Mouse (Mus musculus): ENCODE measurements at regions not wholly inside any gene's neighbourhood (a gene's known extent, or its start where the extent isn't known, plus 50 kb on each side); places are given as distances from the start of the nearest gene placed in this dataset.

DNA sequence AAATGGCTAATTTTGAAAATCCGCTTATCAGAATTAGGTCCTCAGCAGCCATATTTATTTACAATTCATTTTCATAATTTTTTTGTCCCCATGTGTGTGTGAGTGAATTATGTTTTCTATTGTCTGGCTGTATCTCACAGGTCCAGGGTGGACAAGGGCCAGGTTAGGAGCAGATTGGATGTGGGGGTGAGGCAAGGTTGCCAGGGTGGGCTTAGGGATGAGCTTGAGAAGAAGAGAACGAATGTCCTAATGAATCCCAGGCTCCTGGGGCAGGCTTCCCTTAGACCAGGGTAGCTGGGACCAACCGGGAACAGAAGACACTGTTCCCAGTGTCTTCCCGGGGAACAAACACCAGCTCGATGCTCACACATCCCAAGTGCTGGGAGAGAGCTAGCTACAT is 61.2 kb upstream of the Unc5a start:
- Histone ChIP-seq H3K27ac (ENCODE audit: low read depth, low read length) (0 out of 2 replicates have a peak overlapping the region, but pooled peaks have one; percentile 61), H3K4me1 (ENCODE audit: control insufficient read depth, insufficient read depth, low read length) (peaks cover 36% of the 10 kb centered on the region), H3K9ac (ENCODE audit: low read length) (peak overlapping the region; percentile 55; the same call in 1 of the 2 replicates), H3K36me3 (ENCODE audit: control insufficient read depth, insufficient read depth, low read length) (no peaks in the 10 kb centered on the region), H3K4me2 (ENCODE audit: low read length) (peak overlapping the region; percentile 49), H3K4me3 (ENCODE audit: low read depth, low read length) (no peak overlapping the region; the same call in 1 of the 2 replicates), H3K27me3 (replicated peaks; ENCODE audit: control insufficient read depth, insufficient read depth, low read length) (no peaks in the 10 kb centered on the region), H3K9me3 (replicated peaks; ENCODE audit: control insufficient read depth, low read length) (no peaks in the 10 kb centered on the region)
- WGBS = 45% methylated on average over 5 of the region's 5 CpGs
- no peak for DNase-seq (ENCODE audit: low spot score)
- ATAC-seq = no peak

DNA sequence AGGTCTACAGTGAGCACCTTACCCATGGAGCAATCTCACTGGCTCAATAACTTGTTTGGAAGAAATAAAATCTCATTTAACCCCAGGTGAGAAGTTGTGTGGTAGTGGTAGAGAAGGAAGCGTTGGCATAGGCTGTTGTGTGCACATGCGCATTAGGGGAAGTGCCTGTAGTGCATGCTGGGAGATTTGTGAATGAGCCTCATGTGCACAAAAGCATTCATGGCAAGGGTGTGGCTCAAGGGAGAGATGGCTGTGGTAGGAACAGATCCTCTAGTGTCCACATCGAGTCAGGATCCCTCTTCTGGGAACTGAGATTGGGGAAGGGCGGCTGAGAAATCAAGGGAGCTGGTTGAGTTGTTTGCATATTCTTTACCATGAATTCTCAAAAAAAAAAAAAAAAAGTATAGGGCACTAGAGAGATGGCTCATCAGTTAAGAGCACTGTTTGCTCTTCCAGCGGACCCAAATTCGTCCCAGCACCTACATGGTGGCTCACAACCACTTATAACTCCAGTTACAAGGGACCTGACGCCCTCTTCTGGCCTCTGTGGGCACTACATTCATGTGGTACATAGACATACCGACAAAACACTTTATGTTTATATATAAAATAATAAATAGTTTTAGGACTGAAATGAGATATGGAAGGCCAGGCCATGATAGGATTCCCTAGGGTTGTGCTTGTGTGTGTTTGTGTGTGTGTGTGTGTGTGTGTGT is 59.4 kb upstream of the Unc5a start:
- 87% methylated on average over 8 of the region's 8 CpGs for WGBS
- Histone ChIP-seq H3K9me3 (replicated peaks; ENCODE audit: control insufficient read depth, low read length) (no peaks in the 10 kb centered on the region), H3K27ac (ENCODE audit: low read depth, low read length) (no peak overlapping the region), H3K4me3 (ENCODE audit: low read depth, low read length) (no peak overlapping the region), H3K27me3 (replicated peaks; ENCODE audit: control insufficient read depth, insufficient read depth, low read length) (no peaks in the 10 kb centered on the region), H3K4me2 (ENCODE audit: low read length) (no peak overlapping the region), H3K36me3 (ENCODE audit: control insufficient read depth, insufficient read depth, low read length) (no peaks in the 10 kb centered on the region), H3K9ac (ENCODE audit: low read length) (no peak overlapping the region), H3K4me1 (ENCODE audit: control insufficient read depth, insufficient read depth, low read length) (peaks cover 24% of the 10 kb centered on the region)
- DNase-seq (ENCODE audit: low spot score) = no peak
- no peak for ATAC-seq

DNA sequence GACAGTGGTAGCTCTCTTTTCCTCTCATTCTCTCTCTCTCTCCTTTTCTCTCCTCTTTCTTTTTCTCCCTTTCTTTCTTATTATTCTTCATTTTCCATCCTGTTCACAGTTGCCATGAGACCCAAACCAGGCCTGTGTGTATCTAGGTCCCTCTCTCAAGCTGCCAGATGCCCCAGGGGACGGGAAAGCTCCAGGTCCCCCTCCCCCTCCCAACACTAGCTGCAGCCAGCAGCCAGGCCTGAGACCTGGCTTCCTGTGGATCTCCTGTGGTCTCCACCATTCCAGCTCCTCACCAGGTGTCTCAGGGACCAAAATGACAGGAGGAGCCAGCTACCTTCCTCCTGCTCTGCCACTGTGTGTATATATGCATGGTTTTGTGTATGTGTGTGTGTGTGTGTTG is 56.6 kb upstream of the Unc5a start:
- Histone ChIP-seq H3K4me1 (ENCODE audit: control insufficient read depth, insufficient read depth, low read length) (peaks cover 11% of the 10 kb centered on the region), H3K27ac (ENCODE audit: low read depth, low read length) (no peak overlapping the region), H3K9me3 (replicated peaks; ENCODE audit: control insufficient read depth, low read length) (no peaks in the 10 kb centered on the region), H3K4me2 (ENCODE audit: low read length) (no peak overlapping the region), H3K9ac (ENCODE audit: low read length) (no peak overlapping the region), H3K36me3 (ENCODE audit: control insufficient read depth, insufficient read depth, low read length) (no peaks in the 10 kb centered on the region), H3K4me3 (ENCODE audit: low read depth, low read length) (no peak overlapping the region), H3K27me3 (replicated peaks; ENCODE audit: control insufficient read depth, insufficient read depth, low read length) (no peaks in the 10 kb centered on the region)
- WGBS = 30% methylated on average over 1 of the region's 1 CpGs
- ATAC-seq (no peak), DNase-seq (ENCODE audit: low spot score) (no peak)

DNA sequence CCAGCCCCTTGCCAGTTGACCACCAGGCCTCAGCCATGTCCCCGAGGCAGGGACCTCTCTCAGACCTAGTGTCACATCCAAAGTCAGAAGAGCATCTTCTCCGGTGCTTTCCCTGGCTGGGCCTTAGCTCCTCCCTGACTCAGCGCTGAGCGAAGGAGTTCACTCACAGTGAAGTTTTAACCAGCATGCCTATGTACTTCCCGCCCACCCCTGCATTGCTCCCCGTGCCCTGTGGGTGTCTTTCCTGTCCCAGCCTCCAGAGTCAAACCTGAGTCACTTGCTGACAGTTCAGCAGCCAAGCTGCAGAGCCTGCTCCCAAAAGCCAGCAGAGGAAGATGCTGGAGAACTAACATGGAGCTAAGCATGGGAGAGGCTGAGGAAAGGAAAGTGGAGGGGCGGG is 55.6 kb upstream of the Unc5a start:
- Histone ChIP-seq H3K9me3 (replicated peaks; ENCODE audit: control insufficient read depth, low read length) (no peaks in the 10 kb centered on the region), H3K9ac (ENCODE audit: low read length) (no peak overlapping the region), H3K4me1 (ENCODE audit: control insufficient read depth, insufficient read depth, low read length) (peaks cover 3% of the 10 kb centered on the region; the same call in 1 of the 2 replicates), H3K27me3 (replicated peaks; ENCODE audit: control insufficient read depth, insufficient read depth, low read length) (no peaks in the 10 kb centered on the region), H3K27ac (ENCODE audit: low read depth, low read length) (no peak overlapping the region), H3K4me3 (ENCODE audit: low read depth, low read length) (no peak overlapping the region), H3K4me2 (ENCODE audit: low read length) (no peak overlapping the region), H3K36me3 (ENCODE audit: control insufficient read depth, insufficient read depth, low read length) (no peaks in the 10 kb centered on the region)
- 46% methylated on average over 7 of the region's 7 CpGs for WGBS
- ATAC-seq (no peak), DNase-seq (ENCODE audit: low spot score) (no peak)

DNA sequence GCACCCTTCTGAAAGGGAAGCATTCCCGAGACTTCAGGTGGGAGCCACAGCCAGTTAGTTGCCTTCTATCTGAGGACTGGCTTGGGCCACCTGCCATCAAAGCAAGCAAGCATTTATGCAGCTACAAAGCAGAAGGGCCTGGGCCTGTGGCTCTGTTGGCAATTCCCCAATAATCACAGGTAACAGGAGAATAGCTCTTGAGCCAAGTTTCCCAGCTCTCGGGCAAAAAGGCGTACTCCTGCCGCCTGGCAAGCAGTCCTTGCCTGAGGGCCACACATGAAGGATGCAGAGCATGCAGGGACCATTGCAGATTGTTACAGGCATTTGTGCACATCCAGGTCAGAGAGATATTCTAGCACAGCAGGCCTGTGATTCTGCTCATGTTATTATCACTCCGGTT is 53.2 kb upstream of the Unc5a start:
- H3K4me3 ChIP-seq (ENCODE audit: low read depth, low read length) = no peak overlapping the region
- H3K9me3 ChIP-seq (replicated peaks; ENCODE audit: control insufficient read depth, low read length) = no peaks in the 10 kb centered on the region
- H3K4me2 ChIP-seq (ENCODE audit: low read length) = no peak overlapping the region
- H3K27me3 ChIP-seq (replicated peaks; ENCODE audit: control insufficient read depth, insufficient read depth, low read length) = no peaks in the 10 kb centered on the region
- DNase-seq (ENCODE audit: low spot score) (peak; percentile 57), ATAC-seq (no peak)
- H3K4me1 ChIP-seq (ENCODE audit: control insufficient read depth, insufficient read depth, low read length) = peaks cover 3% of the 10 kb centered on the region; the same call in 1 of the 2 replicates
- 41% methylated on average over 5 of the region's 5 CpGs for WGBS
- H3K9ac ChIP-seq (ENCODE audit: low read length) = no peak overlapping the region
- H3K36me3 ChIP-seq (ENCODE audit: control insufficient read depth, insufficient read depth, low read length) = no peaks in the 10 kb centered on the region
- H3K27ac ChIP-seq (ENCODE audit: low read depth, low read length) = 0 out of 2 replicates have a peak overlapping the region, but pooled peaks have one; percentile 14
